Mouse (Mus musculus): ENCODE measurements around the gene Cryba4.

Gene Cryba4

DNA sequence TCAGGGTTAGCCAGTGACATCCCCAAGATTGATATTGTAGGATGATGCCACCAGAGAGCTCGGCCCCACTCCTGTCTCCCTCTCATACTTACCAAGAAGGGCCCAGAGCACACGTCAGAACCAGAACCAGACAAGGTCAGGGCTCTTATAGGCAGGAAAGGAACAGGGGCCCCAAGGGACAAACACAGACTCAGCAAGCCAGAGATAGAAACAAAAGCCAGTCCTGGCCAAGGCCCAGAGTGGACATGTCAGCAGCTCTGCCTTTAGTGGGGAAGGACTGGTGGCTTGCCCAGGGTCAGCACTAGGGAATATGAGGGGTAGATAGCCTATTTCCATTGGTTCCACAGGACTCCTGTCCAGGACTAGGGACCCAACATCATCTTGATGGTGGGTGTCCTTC, at the start of gene Cryba4:
Cryba4 (minus strand) TSS at position 119 of the 400 bp plus-strand sequence.
- DNase-seq: no peak

DNA sequence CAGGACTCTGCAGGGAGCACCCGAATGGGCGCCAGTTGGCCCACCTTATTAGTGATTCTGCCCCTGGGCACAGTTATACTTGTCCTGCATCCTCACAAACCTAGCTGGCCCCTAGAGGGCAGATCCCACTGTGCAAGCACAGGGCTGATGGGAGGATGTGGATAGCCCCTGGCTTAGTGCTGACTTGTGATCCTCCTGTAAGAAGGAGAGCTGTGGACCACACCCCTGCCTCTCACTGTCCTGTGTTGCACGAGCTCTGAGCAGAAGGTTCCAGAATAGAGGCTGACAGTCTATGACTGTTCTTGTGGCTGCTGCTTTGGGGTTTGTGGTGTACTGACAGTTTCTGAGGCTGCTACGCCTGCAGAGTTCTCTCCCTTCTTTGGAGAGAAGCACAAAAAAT, 49.4 kb upstream of the Cryba4 start:
- DNase-seq: no peak

DNA sequence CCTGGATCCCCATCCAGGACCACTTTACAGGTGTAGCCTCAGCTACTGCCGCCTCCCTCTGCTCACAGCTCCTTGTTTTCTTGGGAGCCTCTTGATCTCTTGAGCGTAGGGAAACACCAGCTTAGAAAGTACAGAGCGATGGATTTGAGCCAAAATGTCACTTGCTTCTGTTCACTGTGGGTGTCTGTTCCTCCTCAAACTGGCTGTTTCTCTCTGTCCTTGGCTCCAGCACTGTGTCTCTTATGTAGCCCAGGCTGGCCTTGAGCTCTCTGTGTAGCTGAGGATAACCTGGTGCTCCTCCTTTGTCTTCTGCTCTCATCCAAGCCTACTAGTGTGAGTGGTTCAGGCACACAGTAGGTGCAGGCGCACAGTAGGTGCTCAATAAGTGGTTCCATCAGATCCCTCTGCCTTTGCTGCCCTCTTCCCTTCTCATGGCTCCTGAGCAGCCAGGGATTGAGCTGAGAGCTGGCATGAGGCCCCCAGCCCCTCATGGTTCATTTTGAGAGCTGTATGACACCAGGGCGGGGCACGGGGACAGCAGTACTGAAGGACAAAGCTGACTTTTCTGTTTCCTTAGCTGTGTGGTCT, 48.5 kb upstream of the Cryba4 start:
- no peak for DNase-seq

DNA sequence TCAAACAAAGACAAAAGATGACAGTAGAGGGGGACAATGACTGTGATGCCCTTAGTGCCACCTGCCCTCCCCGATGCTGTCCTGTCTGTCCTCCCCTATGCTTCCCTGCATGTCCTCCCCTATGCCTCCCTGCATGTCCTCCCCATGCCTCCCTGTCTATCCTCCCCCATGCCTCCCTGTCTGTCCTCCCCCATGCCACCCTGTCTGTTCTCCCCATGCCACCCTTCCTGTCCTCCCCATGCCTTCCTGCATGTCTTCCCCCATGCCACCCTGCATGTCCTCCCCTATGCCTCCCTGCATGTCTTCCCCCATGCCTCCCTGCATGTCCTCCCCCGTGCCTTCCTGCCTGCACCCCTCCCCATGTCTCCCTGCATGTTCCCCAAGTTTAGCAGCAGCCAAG, 47.8 kb upstream of the Cryba4 start:
- DNase-seq: no peak

DNA sequence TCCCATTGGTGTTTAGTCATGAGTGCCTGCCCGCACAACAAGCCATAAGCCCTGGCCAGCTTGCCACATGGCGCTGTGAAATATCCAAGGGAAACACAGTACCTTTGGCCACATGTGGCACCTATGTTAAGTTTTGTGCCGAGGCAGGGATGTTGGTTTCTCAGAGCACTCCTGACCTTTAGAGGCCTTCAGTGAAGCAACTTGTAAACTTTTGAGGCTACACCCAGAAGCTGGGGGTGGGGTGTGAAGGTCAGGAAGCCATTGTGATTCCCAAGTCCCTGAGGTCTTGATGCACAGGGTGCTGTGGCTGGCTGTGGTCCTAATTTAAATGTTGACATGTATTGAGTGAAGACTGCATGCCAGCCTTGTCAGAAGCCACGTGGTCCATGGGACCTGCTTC, 47.1 kb upstream of the Cryba4 start:
- DNase-seq: no peak

DNA sequence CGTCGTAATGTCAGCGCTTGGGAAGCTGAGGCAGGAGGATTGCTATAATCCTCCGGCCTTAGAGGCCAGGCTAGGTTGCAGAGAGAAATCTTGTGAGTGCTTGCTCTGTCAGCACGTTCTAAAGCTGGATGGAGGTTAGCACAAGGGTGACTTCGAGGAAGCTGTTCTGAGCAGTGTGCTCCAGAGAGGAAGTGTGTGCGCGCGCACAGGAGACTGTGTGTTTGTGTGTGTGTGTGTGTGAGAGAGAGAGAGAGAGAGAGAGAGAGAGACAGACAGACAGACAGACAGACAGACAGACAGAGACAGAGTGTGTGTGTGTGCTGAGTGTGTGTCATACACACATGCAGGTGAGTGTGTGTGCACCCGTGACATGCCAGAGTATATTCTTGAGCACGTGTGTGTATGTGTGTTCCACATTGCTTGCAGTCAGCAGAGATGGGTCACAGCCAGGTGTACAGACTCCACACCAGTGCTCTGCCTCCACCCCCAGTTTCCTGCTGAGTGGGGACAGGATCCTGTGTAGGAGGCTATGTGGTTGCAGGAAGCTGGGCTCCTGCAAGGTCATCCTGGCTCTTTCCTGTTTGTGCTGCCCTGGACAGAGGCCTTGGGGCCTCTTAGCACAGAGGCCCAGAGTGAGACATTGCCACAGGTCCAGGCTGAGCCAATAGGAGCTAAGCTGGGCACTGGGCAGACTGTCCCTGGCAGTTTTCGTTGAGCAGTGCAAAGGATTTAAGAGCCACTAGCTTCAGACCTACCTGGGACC, 46.1 kb upstream of the Cryba4 start:
- DNase-seq: no peak

DNA sequence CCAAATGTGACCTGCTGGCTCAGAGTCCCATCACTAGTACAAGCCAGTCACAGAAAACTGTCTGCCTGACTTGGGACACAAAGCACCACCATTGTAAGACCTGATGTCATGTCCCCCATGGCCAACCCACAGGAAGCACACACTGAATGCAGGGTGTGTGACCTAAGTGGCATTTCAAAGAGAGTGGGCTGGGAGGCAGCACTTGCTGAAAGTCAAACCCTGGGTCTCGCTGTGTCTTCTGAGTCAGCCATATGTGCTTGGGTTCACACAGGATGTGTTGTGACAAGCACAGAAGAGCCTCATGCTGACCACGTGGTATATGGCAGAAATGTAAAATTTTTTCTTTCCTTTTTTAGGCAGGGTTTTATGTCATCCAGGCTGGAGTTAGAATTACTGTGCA, 44.9 kb upstream of the Cryba4 start:
- DNase-seq: no peak

DNA sequence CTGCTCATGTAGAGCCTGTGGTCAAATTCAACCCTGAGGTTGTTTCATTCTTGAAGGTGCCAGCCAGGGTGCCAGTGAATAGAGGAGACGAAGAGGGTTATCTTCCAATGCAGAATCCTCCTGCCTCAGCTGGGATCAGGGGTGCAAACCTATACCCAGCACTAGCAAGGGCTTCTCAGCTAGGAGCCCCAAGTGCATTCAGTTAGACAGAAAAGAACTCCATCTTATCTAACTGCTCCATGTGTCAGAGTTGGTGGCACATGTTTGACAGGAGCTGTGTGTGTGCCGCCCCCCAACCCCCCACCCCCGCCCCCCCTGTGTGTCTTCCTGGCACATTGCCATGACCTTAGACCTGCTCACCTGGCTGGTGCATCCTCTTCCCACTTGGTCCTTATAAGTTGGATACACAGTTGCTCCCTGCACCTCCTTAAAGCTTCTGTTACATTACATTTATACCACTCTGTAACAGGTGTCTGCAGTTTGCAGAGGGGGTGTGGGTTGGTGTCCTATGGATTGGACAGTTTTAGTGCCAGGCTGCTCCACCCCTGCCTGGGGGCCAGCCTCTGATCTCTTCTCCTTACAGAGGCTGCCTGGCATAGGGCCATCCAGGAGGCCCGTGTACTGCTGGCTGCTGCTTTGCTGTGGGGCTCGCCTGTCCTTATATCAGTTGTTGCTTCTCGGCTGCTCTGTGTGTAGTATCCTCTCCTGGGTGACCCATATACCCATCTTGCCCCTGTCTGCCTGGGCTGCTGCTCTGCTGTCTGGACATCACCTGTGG, 44.3 kb upstream of the Cryba4 start:
- no peak for DNase-seq

DNA sequence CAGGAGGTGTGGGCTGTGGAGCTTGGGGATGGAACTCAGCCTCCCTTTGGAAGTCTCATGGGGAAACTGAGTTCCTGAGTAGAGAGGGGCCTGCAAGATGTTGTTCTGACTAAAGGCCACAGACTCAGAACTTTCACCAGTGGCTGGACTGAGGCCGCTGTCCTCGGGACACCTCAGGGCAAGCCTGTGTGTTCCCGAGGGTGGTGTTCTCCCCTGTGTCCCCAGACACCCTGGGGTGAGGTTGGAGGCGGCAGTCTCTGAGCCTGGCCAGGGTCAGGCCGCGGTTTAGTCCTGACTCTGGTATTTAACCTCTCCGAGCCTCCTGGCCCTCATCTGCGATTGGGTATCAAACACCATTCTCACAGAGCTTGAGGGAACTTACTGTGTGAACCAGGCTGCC, 43.2 kb upstream of the Cryba4 start:
- no peak for DNase-seq

DNA sequence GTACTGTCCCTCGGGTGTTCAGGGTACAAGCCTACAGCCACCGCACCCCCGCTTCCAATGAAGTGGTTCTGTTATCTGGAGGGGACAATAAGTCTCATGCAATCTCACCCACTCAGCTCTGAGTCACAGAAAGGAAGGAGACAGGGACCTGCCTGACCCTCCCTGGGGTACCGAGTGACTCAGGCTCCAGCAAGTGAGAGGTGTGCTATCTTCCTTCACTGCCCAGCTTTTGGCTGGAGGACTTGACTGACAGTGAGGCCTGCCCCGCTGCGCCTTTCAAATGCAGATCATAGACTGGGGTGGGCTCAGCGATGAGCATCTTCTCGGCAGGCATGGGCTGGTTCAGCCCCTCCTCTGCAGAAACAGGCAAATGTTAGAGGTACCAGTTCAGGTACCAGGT, 42.8 kb upstream of the Cryba4 start:
- DNase-seq: no peak

DNA sequence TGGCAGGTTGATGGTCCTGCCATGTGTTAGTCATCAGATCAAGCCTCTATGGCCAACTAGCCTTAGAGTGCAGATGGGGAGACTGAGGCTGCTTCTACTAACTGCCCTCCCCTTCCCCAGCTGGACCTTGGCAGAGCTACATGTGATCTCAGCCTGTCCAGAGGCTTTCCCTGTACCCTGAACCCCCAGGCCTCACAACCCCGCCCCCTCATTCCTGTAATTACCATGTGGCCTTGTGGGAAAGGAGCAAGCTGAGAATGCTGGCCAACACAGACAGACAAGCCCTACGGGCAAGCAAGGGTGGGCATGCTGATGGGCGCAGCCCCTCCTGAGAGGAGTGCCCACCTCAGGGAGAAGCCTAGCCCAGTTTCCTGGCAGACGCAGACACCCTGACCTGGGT, 42.4 kb upstream of the Cryba4 start:
- no peak for DNase-seq

DNA sequence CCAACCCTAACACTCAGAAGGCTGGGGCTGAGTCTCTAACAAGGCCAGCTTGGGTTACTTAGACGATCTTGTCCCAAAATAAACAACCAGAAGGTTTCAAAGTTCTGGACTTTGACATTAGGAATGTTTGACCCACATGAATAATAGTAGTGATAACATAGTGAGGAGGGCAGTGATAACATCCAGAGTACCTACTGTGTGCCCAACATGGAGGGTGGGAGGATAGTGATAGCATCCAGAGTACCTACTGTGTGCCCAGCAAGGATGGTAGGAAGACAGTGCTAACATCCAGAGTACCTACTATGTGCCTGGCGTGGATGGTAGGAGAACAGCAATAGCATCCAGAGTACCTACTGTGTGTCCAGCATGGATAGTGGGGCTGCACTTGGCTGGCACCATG, 41.5 kb upstream of the Cryba4 start:
- no peak for DNase-seq

DNA sequence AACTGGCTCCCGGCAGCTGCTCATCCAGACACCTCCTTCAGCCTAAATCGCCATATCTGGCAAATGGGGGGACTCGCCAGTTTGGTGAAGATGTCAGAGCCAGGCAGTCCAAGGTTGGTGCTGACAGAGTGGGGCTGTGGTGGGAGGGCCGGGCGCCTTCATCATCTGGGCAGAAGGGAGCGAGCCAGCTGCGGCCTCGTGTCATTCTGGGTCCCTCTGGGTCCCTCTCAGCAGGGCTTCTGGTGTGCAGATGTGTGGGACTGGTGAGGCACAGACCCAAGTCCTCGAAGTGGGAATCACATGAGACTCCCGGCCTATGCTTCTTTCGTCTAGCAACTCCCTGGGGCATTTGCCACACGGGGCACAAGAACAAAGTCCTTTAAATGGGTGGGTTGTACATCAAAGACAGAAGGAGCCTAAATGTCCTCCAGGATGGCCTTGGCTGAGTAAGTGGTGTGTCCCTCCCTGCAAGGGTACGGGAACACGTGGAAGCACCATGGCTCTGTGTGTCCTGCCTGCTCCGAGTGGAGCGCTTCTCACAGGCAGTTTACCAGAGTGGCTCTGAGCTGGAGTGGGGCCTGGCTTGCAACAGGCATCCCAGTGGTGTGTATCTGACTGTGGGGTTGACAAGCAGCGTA, 40.1 kb upstream of the Cryba4 start:
- DNase-seq: no peak

DNA sequence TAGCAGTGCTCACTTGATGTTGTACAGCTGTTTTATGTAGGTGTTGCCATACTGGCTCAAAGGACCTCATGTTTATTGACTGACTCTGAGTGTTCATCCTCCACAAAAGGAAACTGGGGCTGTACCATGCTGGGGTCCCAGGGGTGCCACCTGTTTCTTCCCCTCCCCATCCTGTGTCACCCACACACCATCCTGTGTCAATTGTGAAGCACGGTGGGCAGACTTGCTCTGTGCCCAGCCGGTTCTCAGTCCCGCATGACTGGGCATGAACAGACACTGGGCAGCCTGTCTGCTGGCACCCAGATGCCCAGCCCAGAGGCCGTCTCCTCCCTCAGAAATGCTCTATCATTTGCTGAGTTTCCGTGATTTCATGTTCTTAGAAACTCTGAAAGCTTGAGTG, 39.5 kb upstream of the Cryba4 start:
- no peak for DNase-seq

DNA sequence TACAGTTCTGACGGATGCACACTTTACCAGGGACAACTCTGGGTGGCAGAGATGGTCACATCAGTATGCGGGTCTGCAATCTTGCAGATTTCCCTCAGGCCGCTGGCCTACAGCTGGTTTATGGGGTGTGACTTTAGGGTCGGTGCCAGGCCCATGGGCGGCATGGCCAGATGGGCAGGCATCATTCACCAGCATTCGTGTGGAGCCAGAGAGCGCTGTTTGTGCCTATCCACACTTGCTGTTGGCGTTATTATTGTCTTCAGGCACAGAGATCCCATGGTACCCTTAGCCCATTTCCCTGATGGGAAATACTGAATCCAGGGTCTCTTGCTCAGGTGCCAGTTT, 38.2 kb upstream of the Cryba4 start:
- no peak for DNase-seq

DNA sequence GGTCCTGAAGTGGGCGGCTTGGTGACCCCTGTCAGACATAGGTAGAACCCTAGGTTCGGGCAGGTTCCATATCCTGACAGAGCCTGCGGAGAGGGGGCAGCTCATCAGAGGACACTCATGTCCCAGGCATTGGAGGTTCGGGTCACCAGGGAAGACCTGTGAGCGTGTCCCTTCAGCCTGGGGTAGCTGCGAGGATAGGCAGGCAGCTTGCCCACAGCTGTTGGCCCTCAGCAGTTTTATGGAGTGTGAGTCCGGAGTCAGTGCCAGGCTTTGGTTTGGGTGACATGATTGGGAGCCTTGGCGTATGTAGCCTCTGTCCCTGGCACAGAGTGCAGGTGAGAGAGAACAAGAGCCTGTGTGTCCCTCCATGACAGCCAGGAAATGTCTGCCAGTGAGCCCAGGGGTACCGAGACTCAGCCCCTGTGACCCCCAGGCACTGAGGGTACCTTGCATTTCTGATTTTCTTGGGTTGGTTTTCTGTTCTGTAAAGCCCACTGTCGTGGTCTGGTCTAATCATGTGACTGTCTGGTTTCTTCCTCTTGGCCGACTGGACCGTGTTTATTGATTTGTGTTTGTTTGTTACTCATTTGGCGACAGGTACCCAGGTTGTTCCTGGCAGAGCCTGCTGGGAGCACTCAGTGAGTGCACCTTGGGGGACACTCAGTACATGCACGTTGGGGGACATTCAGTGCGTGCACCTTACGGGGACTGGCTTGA, 37.7 kb upstream of the Cryba4 start:
- DNase-seq: peak; percentile 56 to 67

DNA sequence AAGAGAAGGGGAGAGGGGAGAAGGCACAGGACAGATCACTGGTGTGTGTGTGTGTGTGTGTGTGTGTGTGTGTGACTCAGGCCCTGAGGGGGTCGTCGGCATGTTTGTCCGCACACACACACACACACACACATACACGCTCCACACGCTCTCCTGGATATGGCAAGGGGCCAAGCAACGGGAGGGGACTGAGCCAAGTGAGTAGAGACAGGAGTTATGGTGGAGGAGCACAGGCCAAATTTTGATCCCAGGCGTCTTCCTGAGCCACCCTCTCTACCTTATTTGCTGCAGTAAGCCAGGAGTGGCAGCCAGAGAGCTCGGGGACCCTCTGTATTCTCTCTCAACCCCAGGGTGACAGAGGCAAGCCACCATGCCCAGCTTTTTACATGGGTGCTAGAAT, 36.9 kb upstream of the Cryba4 start:
- DNase-seq: peak in 1 of 2 experiments; percentile 70

DNA sequence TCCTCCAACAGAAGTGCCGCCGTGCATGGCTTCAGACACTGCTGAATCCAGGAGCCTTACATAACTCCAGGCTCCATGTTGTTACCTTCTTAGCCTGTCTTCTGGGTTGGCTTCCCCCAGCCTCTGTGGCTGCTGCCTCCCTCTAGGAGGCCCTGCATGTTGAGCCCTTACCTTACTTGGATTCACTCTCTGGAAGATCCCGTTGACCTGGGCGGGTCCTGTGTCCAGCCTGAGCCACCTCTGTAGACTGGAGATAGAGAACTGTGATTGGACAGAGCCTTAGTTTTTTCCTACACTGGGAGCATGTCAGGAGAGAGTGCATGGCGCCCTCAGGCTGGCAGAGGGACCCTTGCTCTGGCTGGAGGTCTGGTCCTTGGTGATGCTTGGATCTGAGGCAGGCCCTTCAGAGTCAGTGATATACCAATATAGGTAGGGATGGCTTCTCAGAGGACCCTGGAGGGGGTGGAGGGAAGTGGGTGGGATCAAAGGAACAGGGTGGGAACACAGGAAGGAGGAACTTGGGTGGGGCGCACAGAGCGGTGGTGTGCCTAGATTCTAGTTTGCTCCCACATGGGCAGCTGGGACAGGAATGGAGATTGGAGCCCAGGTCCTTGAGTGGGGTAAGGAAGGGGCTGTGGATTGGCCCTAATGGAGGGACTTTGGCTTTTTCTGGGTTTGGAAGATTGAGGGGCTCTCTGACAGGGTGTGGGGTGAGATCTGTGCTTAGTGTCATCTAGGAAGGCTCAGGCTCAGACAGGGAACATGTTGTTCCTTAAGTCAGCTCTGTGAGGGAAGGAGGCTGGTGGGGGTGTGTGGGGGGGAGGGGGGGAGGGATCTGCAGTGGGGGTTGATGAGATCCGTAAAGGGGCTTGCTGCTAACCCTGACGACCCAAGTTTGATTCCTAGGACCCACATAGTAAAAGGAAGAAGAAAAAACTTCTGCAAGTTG, 36.1 kb upstream of the Cryba4 start:
- DNase-seq: no peak

DNA sequence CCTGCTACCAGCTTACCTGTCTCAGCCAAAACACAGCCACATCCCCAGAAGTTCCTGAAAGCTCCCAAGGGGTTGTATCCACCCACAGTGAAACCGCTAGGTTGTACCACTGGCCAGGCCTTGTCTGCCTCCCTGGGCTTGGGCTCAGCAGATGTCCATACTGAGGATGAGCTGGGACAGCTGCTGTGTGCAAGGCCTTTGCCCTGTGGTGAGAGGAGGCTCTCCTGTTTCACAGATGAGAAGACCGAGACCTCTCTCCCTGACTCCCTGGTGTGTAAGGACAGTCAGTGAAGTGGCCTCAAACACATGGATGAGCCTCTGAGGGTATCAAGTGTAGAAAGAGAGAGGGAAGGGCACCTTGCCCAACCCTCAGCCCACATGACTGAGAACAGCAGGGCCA, 35.3 kb upstream of the Cryba4 start:
- DNase-seq: no peak

DNA sequence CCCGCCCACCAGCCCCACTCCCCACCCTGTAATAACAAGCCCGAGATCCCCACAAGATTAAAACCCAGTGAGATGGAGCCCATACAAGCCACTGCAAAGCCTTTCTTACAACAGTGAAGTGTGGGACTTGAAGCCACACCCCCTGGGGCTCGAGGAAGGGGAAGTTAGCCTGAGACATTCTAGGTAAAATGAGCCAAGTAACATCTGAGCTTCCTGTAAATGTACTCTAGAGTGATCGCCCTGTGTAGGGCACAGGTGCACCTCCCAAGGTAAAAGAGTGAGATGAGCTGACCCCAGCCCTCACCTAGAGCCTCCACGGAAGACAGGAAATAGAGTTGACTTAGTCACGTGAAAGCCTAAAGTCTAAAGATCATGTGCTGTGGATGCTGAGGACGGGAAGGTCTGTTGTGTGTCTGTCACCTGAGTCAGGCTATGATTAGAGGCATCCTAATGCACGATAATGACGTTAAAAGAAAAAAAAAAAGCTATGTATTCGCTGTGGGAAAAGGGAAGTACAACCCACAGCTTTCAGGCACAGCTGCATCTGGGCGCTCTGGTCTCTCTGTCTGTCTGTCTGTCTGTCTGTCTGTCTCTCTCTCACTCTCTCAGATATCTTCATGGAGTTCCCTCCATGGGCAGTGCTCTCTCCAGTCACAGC, 34.8 kb upstream of the Cryba4 start:
- no peak for DNase-seq

DNA sequence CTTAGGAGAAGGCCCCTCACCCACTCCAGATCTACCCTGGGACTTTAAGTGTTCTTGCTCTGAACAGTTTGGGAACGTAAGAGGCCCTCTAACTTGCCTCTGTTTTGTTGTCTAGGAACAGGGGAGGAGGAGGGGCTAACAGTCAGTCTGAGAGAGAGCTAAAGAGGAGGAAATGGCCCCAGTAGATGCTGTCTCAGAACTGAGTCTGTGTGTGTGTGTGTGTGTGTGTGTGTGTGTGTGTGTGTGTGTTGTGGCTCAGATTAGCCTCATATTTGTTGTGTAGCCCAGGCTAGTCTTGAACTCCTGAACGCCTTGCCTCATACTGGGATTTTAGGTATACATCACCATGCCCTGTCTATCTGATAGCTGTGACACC, 34.3 kb upstream of the Cryba4 start:
- no peak for DNase-seq

All from cerebellum, postnatal 25 days (tissue).